Mouse (Mus musculus): ENCODE measurements around the gene Cald1.

GRCm38 (mm10) chr6:34723250-34723904 is 125.1 kb downstream of the Cald1 start:
- TF ChIP-seq CTCF (IDR thresholded peaks at IDR 0.05; ENCODE audit: borderline replicate concordance, control insufficient read depth, extremely low read depth, insufficient read depth, low read length, poor library complexity): no peak
- no peak for TF ChIP-seq POLR2A (IDR thresholded peaks at IDR 0.05; ENCODE audit: control insufficient read depth, extremely low read depth, insufficient read depth, low read length, poor library complexity)
